Mouse (Mus musculus): ENCODE data around the gene Gpr176. TPM values are rescaled to one million over a fixed set of nuclear protein-coding genes. Genes with fewer than 3 reads are reported as not detected.

The Gpr176 gene
- polyA plus RNA-seq (2015; fragmentation: Nextera tagmentation; extraction: Ambion mirVana), result 7.6 and 8.3 TPM in 2 replicates

DNA sequence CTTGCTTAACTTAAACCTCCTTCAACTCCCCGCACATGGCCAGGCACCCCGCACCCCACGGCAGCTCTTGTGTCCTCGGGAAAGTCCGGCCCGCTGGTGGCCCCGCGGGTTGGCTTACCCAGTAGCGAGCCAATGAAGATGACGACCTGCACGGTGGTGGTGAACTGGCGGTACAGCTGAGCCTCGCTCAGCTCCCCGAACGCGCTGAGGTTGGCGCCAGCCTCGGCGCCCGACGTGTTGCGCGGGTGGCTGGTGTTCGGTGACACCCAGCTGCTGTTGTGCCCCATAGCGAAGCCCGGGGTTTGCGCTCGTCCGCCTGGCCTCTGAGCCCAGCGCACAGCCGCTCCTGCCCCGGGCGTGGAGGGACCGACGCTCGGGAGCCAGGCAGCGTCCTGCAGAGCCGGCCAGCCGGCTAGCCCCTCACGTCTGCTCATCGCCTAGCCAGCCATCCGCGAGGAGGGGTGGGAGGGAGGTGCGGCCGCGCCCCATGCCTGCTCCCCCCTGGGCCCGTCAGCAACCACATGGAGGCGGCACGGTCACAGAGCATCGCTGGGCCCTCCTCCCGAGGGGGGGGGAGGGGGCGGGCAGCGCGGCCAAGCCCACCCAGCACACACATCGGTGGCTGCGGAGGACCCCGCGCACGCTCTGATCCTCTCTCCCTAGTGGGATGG, at the start of gene Gpr176:
TSS of gene Gpr176 (minus strand) at position 519 of the 671 bp plus-strand sequence.
- under 1% methylated on average over 57 of the region's 59 CpGs for WGBS
- Histone ChIP-seq H3K4me2 (peak within 1 kb of the TSS; percentile 95), H3K9me3 (no peaks in the 10 kb centered on the region), H3K4me1 (replicated peaks) (peaks cover 19% of the 10 kb centered on the region), H3K27ac (replicated peaks) (peak within 1 kb of the TSS; percentile 79), H3K4me3 (peak within 1 kb of the TSS; percentile 56), H3K27me3 (no peaks in the 10 kb centered on the region), H3K36me3 (no peaks in the 10 kb centered on the region), H3K9ac (peak within 1 kb of the TSS; percentile 61)
- ATAC-seq (ENCODE audit: low FRiP score, low read depth), result peak; percentile 83

DNA sequence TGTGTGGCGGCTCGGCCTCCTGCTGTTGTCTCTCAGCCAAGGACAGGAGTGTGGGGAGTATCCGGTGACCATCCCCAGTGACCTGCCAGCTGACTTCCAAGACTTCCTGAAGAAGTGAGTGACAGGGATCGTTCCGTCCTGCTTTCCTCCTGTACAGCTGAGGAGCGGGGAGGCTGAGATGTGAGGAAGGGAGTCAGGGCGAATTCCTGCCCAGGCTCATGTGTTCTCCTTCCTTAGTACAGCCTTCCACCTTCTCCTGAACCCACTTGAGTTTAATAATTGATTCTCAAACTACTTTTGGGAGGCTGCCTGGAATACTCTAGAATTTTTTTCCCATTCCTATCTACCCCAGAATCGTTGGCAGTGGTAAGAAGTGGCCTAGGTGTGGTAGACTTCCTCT, 49.2 kb upstream of the Gpr176 start:
- no peak overlapping the region for H3K4me2 ChIP-seq
- 83% methylated on average over 8 of the region's 8 CpGs for WGBS
- H3K27ac ChIP-seq (replicated peaks), result no peak overlapping the region
- H3K9ac ChIP-seq, result no peak overlapping the region
- no peaks in the 10 kb centered on the region for H3K27me3 ChIP-seq
- no peaks in the 10 kb centered on the region for H3K4me1 ChIP-seq (replicated peaks)
- peaks cover 16% of the 10 kb centered on the region for H3K36me3 ChIP-seq
- no peak for ATAC-seq (ENCODE audit: low FRiP score, low read depth)
- H3K9me3 ChIP-seq, result no peaks in the 10 kb centered on the region
- no peak overlapping the region for H3K4me3 ChIP-seq

DNA sequence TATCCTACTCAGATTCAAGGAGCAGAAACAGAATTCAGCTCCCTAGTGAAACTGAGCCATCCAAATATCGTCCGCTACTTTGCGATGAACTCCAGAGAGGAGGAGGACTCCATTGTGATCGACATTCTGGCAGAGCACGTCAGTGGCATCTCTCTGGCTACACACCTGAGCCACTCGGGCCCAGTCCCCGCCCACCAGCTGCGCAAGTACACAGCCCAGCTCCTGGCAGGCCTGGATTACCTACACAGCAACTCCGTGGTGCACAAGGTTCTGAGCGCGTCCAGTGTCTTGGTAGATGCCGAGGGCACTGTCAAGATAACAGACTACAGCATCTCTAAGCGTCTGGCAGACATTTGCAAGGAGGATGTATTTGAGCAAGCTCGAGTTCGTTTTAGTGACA, 48.7 kb upstream of the Gpr176 start:
- no peak overlapping the region for H3K4me2 ChIP-seq
- no peak overlapping the region for H3K4me3 ChIP-seq
- no peak overlapping the region for H3K27ac ChIP-seq (replicated peaks)
- 89% methylated on average over 15 of the region's 15 CpGs for WGBS
- H3K9ac ChIP-seq, result no peak overlapping the region
- H3K9me3 ChIP-seq, result no peaks in the 10 kb centered on the region
- peaks cover 15% of the 10 kb centered on the region for H3K36me3 ChIP-seq
- no peak for ATAC-seq (ENCODE audit: low FRiP score, low read depth)
- H3K4me1 ChIP-seq (replicated peaks), result no peaks in the 10 kb centered on the region
- no peaks in the 10 kb centered on the region for H3K27me3 ChIP-seq

DNA sequence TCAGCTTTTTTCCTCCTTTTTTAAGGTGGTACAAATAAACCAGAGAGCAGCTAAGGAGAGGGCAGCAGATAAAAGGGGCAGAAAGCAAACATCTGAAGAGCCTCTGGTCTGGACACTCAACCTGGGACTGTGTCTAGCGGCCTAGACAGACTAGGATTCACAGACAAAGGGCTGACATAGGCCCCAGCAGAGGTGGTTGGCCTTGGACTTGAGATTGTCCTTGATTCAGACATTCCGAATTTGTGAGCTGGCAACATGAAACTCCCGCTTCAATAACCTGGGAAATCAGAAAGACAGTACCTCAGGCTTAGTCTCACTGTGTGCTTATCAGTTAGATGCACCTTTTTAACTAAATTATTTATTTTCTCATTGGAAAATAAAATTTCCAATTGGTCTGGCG, 44.9 kb upstream of the Gpr176 start:
- H3K27me3 ChIP-seq, result no peaks in the 10 kb centered on the region
- no peak overlapping the region for H3K27ac ChIP-seq (replicated peaks)
- H3K4me1 ChIP-seq (replicated peaks), result no peaks in the 10 kb centered on the region
- no peak overlapping the region for H3K9ac ChIP-seq
- no peaks in the 10 kb centered on the region for H3K9me3 ChIP-seq
- H3K36me3 ChIP-seq, result peaks cover 34% of the 10 kb centered on the region
- no peak overlapping the region for H3K4me2 ChIP-seq
- ATAC-seq (ENCODE audit: low FRiP score, low read depth), result no peak
- WGBS, result 91% methylated on average over 4 of the region's 4 CpGs
- H3K4me3 ChIP-seq, result no peak overlapping the region

DNA sequence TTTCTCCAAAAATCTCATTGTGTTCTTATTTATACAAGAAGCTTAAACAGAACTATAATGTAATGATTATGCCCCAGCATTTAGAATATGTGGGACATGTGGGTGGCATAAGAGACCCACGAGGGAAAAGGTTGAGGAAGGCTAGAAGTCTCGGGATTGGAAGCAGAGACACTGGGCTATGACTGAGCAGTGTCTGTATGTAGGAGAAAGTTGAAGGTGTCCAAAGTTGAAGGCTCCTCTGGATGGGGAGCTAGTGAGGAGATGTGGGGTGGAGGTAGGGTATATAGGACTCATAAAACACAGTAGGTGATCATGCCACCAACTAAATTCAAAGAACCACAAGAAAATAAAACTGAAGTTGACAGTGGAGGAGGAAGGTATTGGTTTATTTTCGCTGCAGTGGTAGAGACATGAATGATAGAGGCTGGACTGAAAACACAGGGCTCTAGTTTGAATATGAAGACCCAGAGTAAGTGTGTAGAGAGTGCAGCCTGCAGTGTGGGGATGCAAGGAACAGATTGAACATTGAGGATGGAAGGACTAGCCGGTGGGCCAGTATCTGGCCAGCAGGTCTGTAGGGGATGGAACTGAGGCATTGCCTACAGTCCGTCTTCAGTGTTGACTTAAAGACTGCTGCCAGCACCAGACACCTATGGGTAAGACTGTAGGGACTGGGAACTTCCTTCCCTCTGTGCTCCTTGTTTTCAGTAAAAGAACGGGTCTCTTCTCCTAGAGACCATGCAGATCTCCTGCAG, 42.6 kb upstream of the Gpr176 start:
- H3K27me3 ChIP-seq, result no peaks in the 10 kb centered on the region
- H3K9ac ChIP-seq, result no peak overlapping the region
- no peak overlapping the region for H3K4me2 ChIP-seq
- H3K9me3 ChIP-seq, result no peaks in the 10 kb centered on the region
- H3K4me3 ChIP-seq, result no peak overlapping the region
- no peak for ATAC-seq (ENCODE audit: low FRiP score, low read depth)
- no peak overlapping the region for H3K27ac ChIP-seq (replicated peaks)
- H3K36me3 ChIP-seq, result peaks cover 51% of the 10 kb centered on the region
- no peaks in the 10 kb centered on the region for H3K4me1 ChIP-seq (replicated peaks)
- 94% methylated on average over 6 of the region's 6 CpGs for WGBS

DNA sequence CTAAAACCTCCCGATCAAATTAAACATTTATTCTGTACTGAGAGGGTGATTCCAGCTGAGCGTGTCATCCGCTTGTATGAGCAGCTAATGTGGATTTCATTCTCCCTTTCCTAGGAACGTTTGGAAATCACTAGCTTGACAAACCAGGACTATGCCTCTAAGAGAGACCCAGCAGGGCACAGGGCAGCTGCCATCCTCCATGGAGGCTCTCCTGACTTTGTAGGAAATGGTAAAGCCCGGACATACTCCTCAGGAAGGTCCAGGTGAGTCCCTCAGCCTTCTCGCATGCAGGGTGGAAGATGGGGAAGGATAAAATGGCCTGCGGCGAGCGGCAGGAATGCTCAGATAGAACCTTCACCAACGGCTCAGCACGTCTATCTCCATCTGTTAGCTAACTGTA, 39.6 kb upstream of the Gpr176 start:
- Histone ChIP-seq H3K4me2 (no peak overlapping the region), H3K36me3 (peaks cover 49% of the 10 kb centered on the region), H3K27ac (replicated peaks) (no peak overlapping the region), H3K9me3 (no peaks in the 10 kb centered on the region), H3K9ac (no peak overlapping the region), H3K4me1 (replicated peaks) (no peaks in the 10 kb centered on the region), H3K4me3 (no peak overlapping the region), H3K27me3 (no peaks in the 10 kb centered on the region)
- 93% methylated on average over 11 of the region's 11 CpGs for WGBS
- ATAC-seq (ENCODE audit: low FRiP score, low read depth), result no peak

DNA sequence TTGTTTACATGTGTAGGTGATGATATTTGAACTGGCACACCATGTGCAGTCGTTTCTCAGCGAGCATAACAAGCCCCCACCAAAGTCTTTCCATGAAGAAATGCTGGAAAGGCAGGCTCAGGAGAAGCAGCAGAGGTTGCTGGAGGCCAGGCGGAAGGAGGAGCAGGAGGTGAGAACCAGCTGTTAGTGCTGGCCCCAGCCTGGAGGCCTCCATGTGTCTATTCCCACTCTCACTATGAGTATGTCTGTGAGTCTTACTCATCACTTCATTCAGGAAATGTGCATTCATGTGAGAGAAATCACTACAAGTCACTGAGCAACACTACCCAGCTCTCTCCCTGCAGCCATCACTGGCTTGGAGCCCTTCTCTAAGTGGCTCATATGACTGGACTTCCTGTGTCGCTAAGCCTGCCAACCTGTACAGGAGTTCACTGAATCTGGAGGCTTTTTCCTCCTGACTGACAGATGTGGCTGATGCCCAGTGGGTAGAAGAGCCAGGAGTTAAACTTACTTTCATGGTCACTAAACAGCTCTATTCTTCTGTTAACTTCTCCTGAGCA, 35.2 kb upstream of the Gpr176 start:
- ATAC-seq (ENCODE audit: low FRiP score, low read depth), result no peak
- no peak overlapping the region for H3K4me2 ChIP-seq
- H3K4me3 ChIP-seq, result no peak overlapping the region
- no peaks in the 10 kb centered on the region for H3K9me3 ChIP-seq
- peaks cover 27% of the 10 kb centered on the region for H3K36me3 ChIP-seq
- no peaks in the 10 kb centered on the region; the same call in 1 of the 2 replicates for H3K4me1 ChIP-seq (replicated peaks)
- H3K27me3 ChIP-seq, result no peaks in the 10 kb centered on the region
- no peak overlapping the region for H3K9ac ChIP-seq
- 91% methylated on average over 4 of the region's 4 CpGs for WGBS
- no peak overlapping the region for H3K27ac ChIP-seq (replicated peaks)

DNA sequence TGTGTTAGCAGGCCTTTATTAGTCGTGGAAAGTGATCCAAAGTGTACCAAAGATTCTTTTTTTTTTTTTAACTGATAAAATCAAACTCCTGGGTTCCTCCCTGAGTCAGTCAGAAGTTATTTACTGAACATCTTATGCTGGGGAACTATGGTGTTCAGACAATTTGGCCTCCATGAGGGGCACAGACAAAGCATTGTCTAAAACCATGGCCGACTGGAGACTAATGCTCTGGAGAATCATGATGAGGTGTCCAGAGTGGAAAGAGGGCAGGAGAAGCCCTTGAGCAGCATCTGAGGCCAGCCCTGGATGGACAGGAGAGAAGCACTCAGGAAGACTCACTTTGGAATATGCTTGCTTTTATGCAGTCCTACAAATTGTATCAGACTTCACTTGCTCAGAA, 33.6 kb upstream of the Gpr176 start:
- H3K4me1 ChIP-seq (replicated peaks), result no peaks in the 10 kb centered on the region; the same call in 1 of the 2 replicates
- H3K9ac ChIP-seq, result no peak overlapping the region
- H3K27me3 ChIP-seq, result no peaks in the 10 kb centered on the region
- WGBS, result 70% methylated on average over 2 of the region's 2 CpGs
- H3K36me3 ChIP-seq, result peaks cover 11% of the 10 kb centered on the region
- H3K4me3 ChIP-seq, result no peak overlapping the region
- no peak overlapping the region for H3K27ac ChIP-seq (replicated peaks)
- no peaks in the 10 kb centered on the region for H3K9me3 ChIP-seq
- ATAC-seq (ENCODE audit: low FRiP score, low read depth), result no peak
- no peak overlapping the region for H3K4me2 ChIP-seq

DNA sequence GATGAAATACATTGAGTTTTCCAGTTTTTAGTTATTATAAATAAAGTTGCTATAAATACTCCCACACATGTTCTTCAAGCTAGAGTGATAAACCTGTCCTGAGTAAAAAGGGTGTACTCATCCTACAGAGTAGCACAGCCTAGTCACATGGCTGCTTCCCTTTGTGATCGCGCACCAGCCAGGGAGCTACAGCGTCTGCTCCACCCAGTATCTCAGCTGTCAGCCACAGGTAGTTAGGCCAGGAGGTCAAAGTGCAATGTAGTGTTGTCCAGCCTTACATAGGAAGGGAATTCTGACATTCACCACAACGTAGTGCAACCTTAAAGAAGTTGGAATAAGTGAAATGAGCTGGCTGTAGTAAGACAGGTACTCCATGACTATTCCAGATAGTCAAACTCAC, 32.3 kb upstream of the Gpr176 start:
- H3K4me2 ChIP-seq, result no peak overlapping the region
- no peaks in the 10 kb centered on the region; the same call in 1 of the 2 replicates for H3K4me1 ChIP-seq (replicated peaks)
- H3K27me3 ChIP-seq, result no peaks in the 10 kb centered on the region
- ATAC-seq (ENCODE audit: low FRiP score, low read depth), result no peak
- 69% methylated on average over 4 of the region's 4 CpGs for WGBS
- no peaks in the 10 kb centered on the region for H3K9me3 ChIP-seq
- peaks cover 5% of the 10 kb centered on the region for H3K36me3 ChIP-seq
- H3K27ac ChIP-seq (replicated peaks), result no peak overlapping the region
- no peak overlapping the region for H3K9ac ChIP-seq
- no peak overlapping the region for H3K4me3 ChIP-seq

DNA sequence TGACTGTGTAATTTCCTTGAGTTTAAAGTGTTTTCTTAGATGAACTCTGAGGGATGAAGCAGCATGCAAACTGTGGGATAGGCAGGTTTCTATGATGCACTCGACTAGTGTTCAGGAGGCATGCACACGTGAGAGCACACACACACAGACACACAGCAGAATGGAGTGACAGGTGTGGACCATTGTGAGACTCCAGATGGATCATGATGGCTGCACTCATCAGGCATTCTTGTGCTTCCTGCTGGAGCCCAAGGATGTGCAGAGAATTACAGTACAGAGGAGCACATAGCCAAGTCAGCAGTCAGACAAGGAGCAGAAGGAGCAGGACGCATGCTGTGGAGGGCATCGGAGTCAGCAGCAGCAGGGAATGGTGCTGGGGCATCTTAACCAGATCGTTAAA, 31.1 kb upstream of the Gpr176 start:
- 0 out of 2 replicates have a peak, but pooled peaks have one; percentile 25 for ATAC-seq (ENCODE audit: low FRiP score, low read depth)
- Histone ChIP-seq H3K9ac (no peak overlapping the region), H3K4me2 (no peak overlapping the region), H3K27me3 (no peaks in the 10 kb centered on the region), H3K4me3 (no peak overlapping the region), H3K36me3 (no peaks in the 10 kb centered on the region), H3K27ac (replicated peaks) (no peak overlapping the region; the same call in 1 of the 2 replicates), H3K9me3 (no peaks in the 10 kb centered on the region), H3K4me1 (replicated peaks) (no peaks in the 10 kb centered on the region; the same call in 1 of the 2 replicates)
- 64% methylated on average over 5 of the region's 5 CpGs for whole genome bisulfite sequencing

DNA sequence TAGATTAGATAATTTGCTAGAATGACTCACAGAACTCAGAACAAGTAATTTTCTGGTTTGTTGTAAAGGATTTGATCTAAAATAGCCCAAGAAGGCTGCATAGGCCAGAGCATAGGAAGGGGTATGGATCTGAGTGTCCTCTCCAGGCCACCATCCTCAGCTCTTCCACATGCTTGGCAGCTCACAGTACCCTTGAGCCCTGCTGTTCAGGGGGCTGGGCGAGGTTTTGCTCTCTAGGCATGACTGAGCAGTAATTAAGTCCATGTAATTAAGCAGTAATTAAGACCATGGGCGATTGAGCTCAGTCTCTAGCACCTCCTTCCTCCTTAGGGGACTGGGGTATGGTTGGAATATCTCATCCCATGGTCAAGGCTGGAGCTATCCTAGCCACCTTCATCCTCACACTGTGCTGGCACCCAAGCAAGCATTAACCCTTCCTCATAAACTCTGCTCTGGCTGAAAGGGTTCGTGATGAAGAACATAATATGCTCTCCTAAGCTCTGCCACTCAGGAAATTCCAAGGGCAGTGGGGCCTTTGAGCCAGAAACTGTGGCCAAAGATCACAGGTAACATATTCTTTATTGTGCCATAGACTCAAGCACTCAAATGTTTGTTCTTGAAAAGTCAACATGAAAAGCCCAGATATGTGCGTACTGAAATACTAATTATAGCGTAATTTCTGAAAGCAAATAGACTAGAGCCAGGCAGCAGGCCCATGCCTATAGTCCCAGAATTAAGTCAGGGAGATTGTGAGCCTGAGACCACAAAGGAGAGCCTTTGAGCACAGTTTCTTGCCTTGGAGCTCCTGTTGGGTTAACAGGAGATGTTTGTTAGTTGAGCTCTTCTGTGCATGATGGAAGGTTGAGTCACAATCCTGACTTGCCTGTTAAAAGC, 28.9 kb upstream of the Gpr176 start:
- H3K4me1 ChIP-seq (replicated peaks), result no peaks in the 10 kb centered on the region; the same call in 1 of the 2 replicates
- H3K27me3 ChIP-seq, result no peaks in the 10 kb centered on the region
- no peak overlapping the region for H3K27ac ChIP-seq (replicated peaks)
- H3K36me3 ChIP-seq, result no peaks in the 10 kb centered on the region
- H3K4me2 ChIP-seq, result no peak overlapping the region
- no peak; the same call in 1 of the 2 replicates for ATAC-seq (ENCODE audit: low FRiP score, low read depth)
- no peak overlapping the region for H3K4me3 ChIP-seq
- WGBS, result 69% methylated on average over 5 of the region's 5 CpGs
- H3K9me3 ChIP-seq, result no peaks in the 10 kb centered on the region
- no peak overlapping the region for H3K9ac ChIP-seq
